Mouse (Mus musculus) liver, embryonic 16.5 days (tissue): ENCODE results near the gene Lamtor3. TPM values are rescaled to one million over a fixed set of nuclear protein-coding genes. Genes with fewer than 3 reads are reported as not detected.

Experiments
- ATAC-seq: fragments of 200-750 bp; cut with Nextera tagmentation; 2 replicates; pipeline ENCODE4 v1.8.0; 2017; ENCODE audit warnings: low read depth, mild to moderate bottlenecking, moderate number of reproducible peaks, moderate library complexity
- H3K27ac ChIP-seq: fragments of 300-500 bp; sonication (generic); 2 replicates; pipeline ENCODE4 v1.5.1; 2014; ENCODE audit warnings: mild to moderate bottlenecking, low read length
- H3K27me3 ChIP-seq: fragments of 300-500 bp; sonication (generic); 2 replicates; pipeline ENCODE4 v1.6.1; 2014; ENCODE audit warnings: low read depth, low read length, mixed read lengths; ENCODE audit not compliant: control insufficient read depth, insufficient read depth
- H3K36me3 ChIP-seq: fragments of 300-500 bp; sonication (generic); 2 replicates; pipeline ENCODE4 v1.6.1; 2014; ENCODE audit warnings: mild to moderate bottlenecking; ENCODE audit not compliant: control insufficient read depth, insufficient read depth
- H3K4me1 ChIP-seq: fragments of 300-500 bp; sonication (generic); 2 replicates; pipeline ENCODE4 v1.6.1; 2014; ENCODE audit warnings: low read depth, low read length, mixed read lengths; ENCODE audit not compliant: control insufficient read depth
- H3K4me2 ChIP-seq: fragments of 300-500 bp; sonication (generic); 2 replicates; pipeline ENCODE4 v1.6.1; 2014; ENCODE audit warnings: low read depth, low read length, mixed read lengths
- H3K4me3 ChIP-seq: fragments of 300-500 bp; sonication (generic); 2 replicates; pipeline ENCODE4 v1.5.1; 2014; ENCODE audit warnings: low read depth, mild to moderate bottlenecking, low read length
- H3K9ac ChIP-seq: fragments of 300-500 bp; sonication (generic); 2 replicates; pipeline ENCODE4 v1.6.1; 2014; ENCODE audit warnings: low read depth, low read length
- H3K9me3 ChIP-seq: fragments of 300-500 bp; sonication (generic); replicated peaks from 2 replicates; pipeline ENCODE4 v1.6.1; 2016; ENCODE audit warnings: low read length; ENCODE audit not compliant: control insufficient read depth
- WGBS: fragments of 180-500 bp; shearing (Covaris S2); extraction: QIAGEN DNeasy Blood & Tissue Kit; methylation state at CpG from one replicate; pipeline ENCODE4 v1.1.7; 2014; ENCODE audit not compliant: insufficient replicate concordance; 5-methylcytosine and 5-hydroxymethylcytosine counted together
- polyA plus RNA-seq: library from polyadenylated mRNA; unstranded; fragments of >200 nt; fragmentation: Nextera tagmentation; extraction: Ambion mirVana; gene quantifications from 2 replicates; pipeline ENCODE4 v1.2.1, GENCODE M21; 2015

Gene Lamtor3
- polyA plus RNA-seq, 1 experiment from 2014 or later, result 48.2 TPM

DNA sequence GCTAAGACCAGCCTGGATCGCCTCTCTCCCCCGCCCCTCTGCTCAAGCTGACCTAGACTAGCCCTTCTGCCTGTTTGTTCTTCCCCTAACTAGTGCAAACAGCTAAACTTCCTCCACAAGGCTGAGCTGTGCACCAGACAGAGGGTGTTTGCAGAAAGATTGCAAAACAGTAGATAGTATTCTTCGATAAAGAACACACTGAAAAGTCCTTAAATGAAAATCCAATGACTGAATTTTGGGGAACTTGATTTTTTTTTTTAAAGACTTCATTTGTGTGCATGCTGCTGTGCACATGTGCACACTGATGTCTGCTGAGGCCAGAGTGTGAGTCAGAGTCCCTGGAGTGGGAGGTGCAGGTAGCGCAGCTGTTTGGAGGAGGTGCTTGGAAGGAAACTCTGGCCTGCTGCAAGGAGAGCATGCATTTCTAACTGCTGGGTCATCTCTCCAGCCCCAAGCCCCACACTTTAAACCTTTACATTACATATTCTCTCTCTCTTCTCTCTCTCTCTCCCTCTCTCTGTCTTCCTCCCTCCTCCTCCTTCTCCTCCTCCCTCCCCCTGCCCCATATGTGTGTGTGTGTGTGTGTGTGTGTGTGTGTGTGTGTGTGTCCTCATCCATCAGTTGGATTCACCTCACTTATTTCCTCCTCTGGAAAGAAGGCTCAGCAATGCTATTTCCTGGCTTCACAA is 34.1 kb downstream of the Lamtor3 start:
- WGBS, result 15% methylated on average over 4 of the region's 4 CpGs
- ATAC-seq, result peak; percentile 66
- peaks cover 81% of the 10 kb centered on the region for H3K4me1 ChIP-seq
- 0 out of 2 replicates have a peak overlapping the region, but pooled peaks have one; percentile 4 for H3K9ac ChIP-seq
- no peak overlapping the region for H3K4me3 ChIP-seq
- peak overlapping the region; percentile 87 for H3K27ac ChIP-seq
- H3K27me3 ChIP-seq, result no peaks in the 10 kb centered on the region
- peak overlapping the region; percentile 38 for H3K4me2 ChIP-seq
- H3K9me3 ChIP-seq, result no peaks in the 10 kb centered on the region
- peaks cover 2% of the 10 kb centered on the region; the same call in 1 of the 2 replicates for H3K36me3 ChIP-seq

- Histone ChIP-seq H3K36me3 (peaks cover 4% of the 10 kb centered on the region), H3K4me2 (peak overlapping the region; percentile 22), H3K9ac (no peak overlapping the region), H3K27me3 (no peaks in the 10 kb centered on the region), H3K4me3 (no peak overlapping the region), H3K9me3 (no peaks in the 10 kb centered on the region), H3K4me1 (peaks cover 86% of the 10 kb centered on the region), H3K27ac (peak overlapping the region; percentile 87)
- 0 out of 2 replicates have a peak, but pooled peaks have one; percentile 10 for ATAC-seq
- WGBS, result 11% methylated on average over 14 of the region's 14 CpGs
These were observed 34.9 kb downstream of the Lamtor3 start for GRCm38 (mm10) chr3:137952914-137953880.

DNA sequence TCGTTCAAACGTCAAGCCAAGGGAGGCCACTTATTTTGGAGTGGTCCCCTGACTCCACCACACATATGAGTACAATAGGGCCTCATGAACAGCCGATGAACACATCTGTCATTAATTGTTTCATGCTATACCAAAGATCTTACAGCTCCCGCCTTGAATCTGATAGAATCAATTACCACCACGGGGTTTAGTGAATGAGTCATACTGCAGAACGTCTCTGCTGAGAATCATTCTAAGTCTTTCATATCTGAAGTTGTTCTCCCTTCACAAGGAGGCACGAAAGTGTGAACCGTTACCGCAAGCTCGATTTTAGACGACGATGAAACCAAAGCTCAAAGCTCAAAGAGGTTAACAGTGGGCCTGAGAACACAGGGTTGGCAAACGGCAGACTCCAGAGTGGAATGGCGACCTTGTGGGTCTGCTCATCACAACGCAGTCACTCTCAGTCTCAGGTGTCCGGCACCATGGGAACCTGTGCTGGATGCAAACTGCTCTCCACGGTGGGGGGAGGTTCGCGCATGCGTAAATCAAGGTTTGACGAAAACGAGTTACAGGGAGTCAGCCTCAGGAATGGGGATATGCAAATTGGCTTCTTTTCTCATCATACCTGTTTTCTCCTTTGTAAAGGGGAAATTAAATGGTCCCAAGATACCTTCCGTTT is 36.1 kb downstream of the Lamtor3 start:
- Histone ChIP-seq H3K4me1 (peaks cover 88% of the 10 kb centered on the region), H3K27me3 (no peaks in the 10 kb centered on the region), H3K9ac (peak overlapping the region; percentile 11; the same call in 1 of the 2 replicates), H3K9me3 (no peaks in the 10 kb centered on the region), H3K4me2 (no peak overlapping the region), H3K36me3 (peaks cover 5% of the 10 kb centered on the region), H3K4me3 (no peak overlapping the region), H3K27ac (peak overlapping the region; percentile 47)
- 54% methylated on average over 23 of the region's 23 CpGs for WGBS
- no peak for ATAC-seq

DNA sequence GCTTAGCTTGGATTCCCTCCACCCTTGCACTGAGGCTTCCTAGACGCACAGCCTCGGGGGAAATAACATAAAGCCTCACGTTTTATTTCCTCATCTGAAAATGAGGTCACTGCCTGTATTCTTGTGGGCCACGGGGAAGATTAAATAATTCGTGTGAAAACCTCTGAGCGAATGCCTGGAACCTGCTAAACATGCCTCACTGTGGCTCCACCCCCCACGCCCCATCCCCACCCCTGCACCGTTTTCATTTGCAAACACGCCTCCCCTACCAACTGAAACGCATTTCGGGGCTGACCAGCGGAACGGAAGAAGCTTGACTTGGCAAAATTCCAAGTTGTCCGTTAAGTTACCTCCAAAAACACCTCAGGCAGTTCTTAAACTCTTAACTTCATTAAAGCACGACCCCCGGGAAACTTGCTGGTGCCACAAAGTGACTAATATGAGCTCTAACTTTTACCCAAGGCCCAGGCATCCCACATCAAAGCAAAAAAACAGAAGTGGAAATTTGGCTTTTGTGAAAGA is 37.3 kb downstream of the Lamtor3 start:
- peaks cover 76% of the 10 kb centered on the region for H3K4me1 ChIP-seq
- H3K27ac ChIP-seq, result peak overlapping the region; percentile 49; the same call in 1 of the 2 replicates
- no peak overlapping the region; the same call in 1 of the 2 replicates for H3K9ac ChIP-seq
- peak overlapping the region; percentile 64 for H3K4me2 ChIP-seq
- H3K9me3 ChIP-seq, result no peaks in the 10 kb centered on the region
- no peak for ATAC-seq
- H3K27me3 ChIP-seq, result no peaks in the 10 kb centered on the region
- H3K4me3 ChIP-seq, result peak overlapping the region; percentile 7
- H3K36me3 ChIP-seq, result peaks cover 5% of the 10 kb centered on the region
- WGBS, result 9% methylated on average over 16 of the region's 16 CpGs

GRCm38 (mm10) chr3:137957864-137958263 is 39.6 kb downstream of the Lamtor3 start:
- ATAC-seq, result peak; percentile 88
- Histone ChIP-seq H3K27me3 (no peaks in the 10 kb centered on the region), H3K36me3 (peaks cover 5% of the 10 kb centered on the region), H3K4me2 (peak overlapping the region; percentile 51), H3K9ac (peak overlapping the region; percentile 30; the same call in 1 of the 2 replicates), H3K9me3 (no peaks in the 10 kb centered on the region), H3K4me1 (peaks cover 62% of the 10 kb centered on the region), H3K27ac (peak overlapping the region; percentile 90), H3K4me3 (no peak overlapping the region)
- 21% methylated on average over 9 of the region's 9 CpGs for WGBS

DNA sequence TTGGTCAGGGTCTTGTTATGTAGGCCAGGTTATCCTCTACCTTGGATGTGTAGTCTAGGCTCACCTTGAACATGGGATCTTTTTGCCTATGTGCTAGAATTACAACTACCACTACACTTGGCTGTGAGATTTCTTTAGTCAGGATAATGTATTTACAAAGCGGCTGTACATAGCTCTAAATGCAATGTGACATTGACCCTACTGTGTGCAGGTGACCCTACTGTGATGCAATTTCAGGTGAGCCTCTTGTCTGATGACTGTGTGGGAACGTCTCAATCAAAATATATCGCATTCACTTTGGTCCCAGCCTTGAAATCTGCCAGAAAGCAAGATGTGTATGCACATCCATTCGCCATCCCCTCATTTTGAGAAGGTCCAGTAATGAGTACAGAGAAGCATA is 40.0 kb downstream of the Lamtor3 start:
- peak overlapping the region; percentile 90 for H3K27ac ChIP-seq
- no peaks in the 10 kb centered on the region for H3K27me3 ChIP-seq
- H3K9ac ChIP-seq, result no peak overlapping the region; the same call in 1 of the 2 replicates
- 80% methylated on average over 4 of the region's 4 CpGs for WGBS
- peaks cover 58% of the 10 kb centered on the region for H3K4me1 ChIP-seq
- H3K4me2 ChIP-seq, result peak overlapping the region; percentile 51; the same call in 1 of the 2 replicates
- H3K9me3 ChIP-seq, result no peaks in the 10 kb centered on the region
- H3K36me3 ChIP-seq, result peaks cover 5% of the 10 kb centered on the region
- ATAC-seq, result no peak
- H3K4me3 ChIP-seq, result no peak overlapping the region

DNA sequence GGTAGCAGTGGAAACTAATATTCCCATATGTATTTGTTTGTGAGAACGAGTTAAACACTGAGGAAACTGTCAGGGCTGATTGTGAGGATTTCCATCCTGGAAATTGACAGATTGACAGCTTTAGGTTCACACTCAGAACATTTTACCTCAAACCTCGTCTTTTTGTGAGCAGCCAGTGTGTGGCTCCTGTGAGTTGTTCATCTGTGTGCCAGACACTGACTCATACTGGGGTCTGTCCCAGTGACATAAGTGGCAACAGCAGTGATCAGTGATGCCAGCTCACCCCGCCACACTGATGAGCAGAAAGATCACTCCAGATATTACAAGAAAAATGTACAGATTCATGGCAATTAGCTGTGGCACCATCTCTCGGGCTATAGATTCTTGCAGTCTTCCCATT is 41.1 kb downstream of the Lamtor3 start:
- no peak overlapping the region for H3K9ac ChIP-seq
- no peaks in the 10 kb centered on the region for H3K27me3 ChIP-seq
- H3K4me1 ChIP-seq, result peaks cover 47% of the 10 kb centered on the region
- H3K36me3 ChIP-seq, result peaks cover 5% of the 10 kb centered on the region
- no peak overlapping the region for H3K4me3 ChIP-seq
- ATAC-seq, result no peak
- no peaks in the 10 kb centered on the region for H3K9me3 ChIP-seq
- H3K4me2 ChIP-seq, result no peak overlapping the region
- 65% methylated on average over 4 of the region's 4 CpGs for WGBS
- H3K27ac ChIP-seq, result no peak overlapping the region

- peaks cover 8% of the 10 kb centered on the region for H3K36me3 ChIP-seq
- no peak overlapping the region for H3K4me3 ChIP-seq
- peak overlapping the region; percentile 38; the same call in 1 of the 2 replicates for H3K27ac ChIP-seq
- peaks cover 25% of the 10 kb centered on the region for H3K4me1 ChIP-seq
- no peak overlapping the region for H3K4me2 ChIP-seq
- no peaks in the 10 kb centered on the region for H3K27me3 ChIP-seq
- H3K9me3 ChIP-seq, result no peaks in the 10 kb centered on the region
- no peak overlapping the region for H3K9ac ChIP-seq
- 56% methylated on average over 8 of the region's 8 CpGs for WGBS
- no peak for ATAC-seq
These were observed 43.6 kb downstream of the Lamtor3 start for GRCm38 (mm10) chr3:137961736-137962385.
